Mouse (Mus musculus) T-helper 17 cell (primary cell): ENCODE results near the gene Pidd1.
"Not testable (repeated sequence)": the region's sequence is repeated elsewhere in the genome, so short reads cannot be mapped to it uniquely, and the experiment has no call there.

Source experiments
- in situ Hi-C, 2 experiments: fragments of 300-600 bp; cut with MboI, MseI; formaldehyde crosslinking; loops; 1 replicate in 1 of 2; 2 replicates in 1 of 2; pipeline ENCODE4 v1.15.1; 2025; ENCODE audit warnings: high pct_unique_total_duplicates in 2 of 2

The Pidd1 gene

GRCm38 (mm10) chr7:141460391-141461113, 16.7 kb upstream of the Pidd1 start, which contains the start of gene Cracr2b:
Gene Cracr2b (plus strand): TSS chr7:141461094.
- in situ Hi-C loops, result no loop called here

- in situ Hi-C loops, result no loop called here
These were observed 16.2 kb upstream of the Pidd1 start for GRCm38 (mm10) chr7:141460001-141460390.

GRCm38 (mm10) chr7:141459301-141459711, 15.5 kb upstream of the Pidd1 start:
- in situ Hi-C loops, result loop anchor here in 1 of 2 experiments (5.0 kb wide), 1 partner anchor 47 kb away; the partner anchor contains the start of gene Gatd1

- in situ Hi-C loops, result loop anchor here in 1 of 2 experiments (5.0 kb wide), 1 partner anchor 46 kb away; the partner anchor contains the start of gene Gatd1
These were observed 14.8 kb upstream of the Pidd1 start for GRCm38 (mm10) chr7:141458661-141459060.

- in situ Hi-C loops, result loop anchor here in 1 of 2 experiments (5.0 kb wide), 1 partner anchor 46 kb away; the partner anchor contains the start of gene Gatd1
These were observed 14.3 kb upstream of the Pidd1 start for GRCm38 (mm10) chr7:141457986-141458660.

- in situ Hi-C loops, result loop anchor here in 1 of 2 experiments (5.0 kb wide), 1 partner anchor 45 kb away; the partner anchor contains the start of gene Gatd1
These were observed 13.4 kb upstream of the Pidd1 start for GRCm38 (mm10) chr7:141457236-141457635.

- in situ Hi-C loops, result loop anchor here in 1 of 2 experiments (5.0 kb wide), 1 partner anchor 44 kb away; the partner anchor contains the start of gene Gatd1
These were observed 12.9 kb upstream of the Pidd1 start for GRCm38 (mm10) chr7:141456739-141457138.

GRCm38 (mm10) chr7:141455610-141456314, 11.9 kb upstream of the Pidd1 start:
- in situ Hi-C loops, result loop anchor here in 1 of 2 experiments (5.0 kb wide), 1 partner anchor 43 kb away; the partner anchor contains the start of gene Gatd1

- in situ Hi-C loops, result loop anchor here in 1 of 2 experiments (5.0 kb wide), 1 partner anchor 43 kb away; the partner anchor contains the start of gene Gatd1
These were observed 11.2 kb upstream of the Pidd1 start, which contains the start of gene Pnpla2 for GRCm38 (mm10) chr7:141454967-141455551. Gene Pnpla2 (plus strand): TSS chr7:141455198.

GRCm38 (mm10) chr7:141453636-141454035, 9.8 kb upstream of the Pidd1 start:
- in situ Hi-C loops, result no loop called here

GRCm38 (mm10) chr7:141451928-141452327, 8.1 kb upstream of the Pidd1 start:
- in situ Hi-C loops, result no loop called here

- in situ Hi-C loops, result no loop called here
These were observed 3.5 kb upstream of the Pidd1 start, which contains the start of gene Rplp2 for GRCm38 (mm10) chr7:141447110-141447991. Gene Rplp2 (plus strand): TSS chr7:141447370.

- in situ Hi-C loops, result not testable (repeated sequence)
These were observed 2.5 kb upstream of the Pidd1 start for GRCm38 (mm10) chr7:141446374-141446773.

GRCm38 (mm10) chr7:141443081-141443821, 574 bp downstream of the Pidd1 start:
- in situ Hi-C loops, result no loop called here

GRCm38 (mm10) chr7:141442199-141442598, 1.6 kb downstream of the Pidd1 start:
- in situ Hi-C loops, result no loop called here

- in situ Hi-C loops, result no loop called here
These were observed 2.4 kb downstream of the Pidd1 start for GRCm38 (mm10) chr7:141441460-141441859.

GRCm38 (mm10) chr7:141440613-141441012, 3.2 kb downstream of the Pidd1 start:
- in situ Hi-C loops, result no loop called here

- in situ Hi-C loops, result no loop called here
These were observed 4.0 kb downstream of the Pidd1 start for GRCm38 (mm10) chr7:141439811-141440210.

GRCm38 (mm10) chr7:141439140-141439679, 4.6 kb downstream of the Pidd1 start:
- in situ Hi-C loops, result no loop called here
